Mouse (Mus musculus): Measurements from ENCODE around the gene Tspan9. TPM values are rescaled to one million over a fixed set of nuclear protein-coding genes. Genes with fewer than 3 reads are reported as not detected.

Gene Tspan9
- polyA plus RNA-seq, 1 experiment from 2014 or later, result 141 TPM

GRCm38 (mm10) chr6:128095906-128096305, 47.5 kb downstream of the Tspan9 start:
- 60% methylated on average over 8 of the region's 8 CpGs for WGBS
- no peak for ATAC-seq (ENCODE audit: insufficient number of reproducible peaks, low FRiP score, low TSS enrichment, low read depth)
- no peak overlapping the region for H3K4me2 ChIP-seq
- no peaks in the 10 kb centered on the region for H3K36me3 ChIP-seq
- no peak overlapping the region for H3K4me3 ChIP-seq
- H3K9me3 ChIP-seq, result no peaks in the 10 kb centered on the region
- no peak overlapping the region for H3K27ac ChIP-seq
- H3K27me3 ChIP-seq, result no peaks in the 10 kb centered on the region
- H3K4me1 ChIP-seq, result peaks cover 53% of the 10 kb centered on the region
- H3K9ac ChIP-seq, result no peak overlapping the region

- Histone ChIP-seq H3K4me1 (peaks cover 60% of the 10 kb centered on the region), H3K36me3 (no peaks in the 10 kb centered on the region), H3K27me3 (no peaks in the 10 kb centered on the region), H3K9ac (no peak overlapping the region), H3K27ac (no peak overlapping the region), H3K4me2 (no peak overlapping the region), H3K4me3 (no peak overlapping the region), H3K9me3 (no peaks in the 10 kb centered on the region)
- no peak for ATAC-seq (ENCODE audit: insufficient number of reproducible peaks, low FRiP score, low TSS enrichment, low read depth)
- 83% methylated on average over 10 of the region's 10 CpGs for WGBS
These were observed 48.3 kb downstream of the Tspan9 start for GRCm38 (mm10) chr6:128095131-128095530.

- peak overlapping the region; percentile 47; the same call in 1 of the 2 replicates for H3K27ac ChIP-seq
- H3K4me3 ChIP-seq, result no peak overlapping the region
- no peaks in the 10 kb centered on the region for H3K36me3 ChIP-seq
- peaks cover 62% of the 10 kb centered on the region for H3K4me1 ChIP-seq
- no peaks in the 10 kb centered on the region for H3K9me3 ChIP-seq
- H3K27me3 ChIP-seq, result no peaks in the 10 kb centered on the region
- H3K4me2 ChIP-seq, result no peak overlapping the region
- ATAC-seq (ENCODE audit: insufficient number of reproducible peaks, low FRiP score, low TSS enrichment, low read depth), result no peak
- 76% methylated on average over 15 of the region's 15 CpGs for WGBS
- no peak overlapping the region; the same call in 1 of the 2 replicates for H3K9ac ChIP-seq
These were observed 49.4 kb downstream of the Tspan9 start for GRCm38 (mm10) chr6:128093856-128094628.

GRCm38 (mm10) chr6:128092621-128093020, 50.8 kb downstream of the Tspan9 start:
- H3K27me3 ChIP-seq, result no peaks in the 10 kb centered on the region
- ATAC-seq (ENCODE audit: insufficient number of reproducible peaks, low FRiP score, low TSS enrichment, low read depth), result no peak
- no peak overlapping the region for H3K9ac ChIP-seq
- H3K4me1 ChIP-seq, result peaks cover 73% of the 10 kb centered on the region
- H3K4me3 ChIP-seq, result no peak overlapping the region
- H3K4me2 ChIP-seq, result no peak overlapping the region
- H3K36me3 ChIP-seq, result no peaks in the 10 kb centered on the region
- 89% methylated on average over 5 of the region's 5 CpGs for WGBS
- H3K27ac ChIP-seq, result no peak overlapping the region
- H3K9me3 ChIP-seq, result no peaks in the 10 kb centered on the region

GRCm38 (mm10) chr6:128091833-128092166, 51.6 kb downstream of the Tspan9 start:
- ATAC-seq (ENCODE audit: insufficient number of reproducible peaks, low FRiP score, low TSS enrichment, low read depth), result no peak
- Histone ChIP-seq H3K4me1 (peaks cover 79% of the 10 kb centered on the region), H3K27me3 (no peaks in the 10 kb centered on the region)

GRCm38 (mm10) chr6:128090985-128091832, 52.2 kb downstream of the Tspan9 start:
- Histone ChIP-seq H3K4me3 (no peak overlapping the region), H3K9ac (no peak overlapping the region), H3K4me2 (no peak overlapping the region), H3K36me3 (no peaks in the 10 kb centered on the region), H3K27me3 (no peaks in the 10 kb centered on the region), H3K27ac (peak overlapping the region; percentile 43), H3K9me3 (no peaks in the 10 kb centered on the region), H3K4me1 (peaks cover 81% of the 10 kb centered on the region)
- ATAC-seq (ENCODE audit: insufficient number of reproducible peaks, low FRiP score, low TSS enrichment, low read depth), result no peak
- WGBS, result 22% methylated on average over 6 of the region's 6 CpGs

More at GRCm38 (mm10) chr6:128091833-128092166, 51.6 kb downstream of the Tspan9 start:
- WGBS, result 80% methylated on average over 4 of the region's 4 CpGs
- H3K4me3 ChIP-seq, result no peak overlapping the region
- H3K27ac ChIP-seq, result no peak overlapping the region
- H3K4me2 ChIP-seq, result no peak overlapping the region
- no peak overlapping the region for H3K9ac ChIP-seq
- H3K9me3 ChIP-seq, result no peaks in the 10 kb centered on the region
- no peaks in the 10 kb centered on the region for H3K36me3 ChIP-seq

GRCm38 (mm10) chr6:128089770-128090702, 53.4 kb downstream of the Tspan9 start:
- Histone ChIP-seq H3K4me3 (no peak overlapping the region), H3K27me3 (no peaks in the 10 kb centered on the region), H3K9me3 (no peaks in the 10 kb centered on the region), H3K4me2 (no peak overlapping the region), H3K9ac (no peak overlapping the region), H3K36me3 (no peaks in the 10 kb centered on the region), H3K4me1 (peaks cover 77% of the 10 kb centered on the region), H3K27ac (peak overlapping the region; percentile 89)
- WGBS, result 49% methylated on average over 13 of the region's 13 CpGs
- peak; percentile 74 for ATAC-seq (ENCODE audit: insufficient number of reproducible peaks, low FRiP score, low TSS enrichment, low read depth)

GRCm38 (mm10) chr6:128088746-128089523, 54.5 kb downstream of the Tspan9 start:
- Histone ChIP-seq H3K27me3 (no peaks in the 10 kb centered on the region), H3K9ac (no peak overlapping the region), H3K27ac (peak overlapping the region; percentile 89), H3K4me3 (no peak overlapping the region), H3K4me2 (no peak overlapping the region; the same call in 1 of the 2 replicates), H3K4me1 (peaks cover 75% of the 10 kb centered on the region), H3K9me3 (no peaks in the 10 kb centered on the region), H3K36me3 (no peaks in the 10 kb centered on the region)
- no peak for ATAC-seq (ENCODE audit: insufficient number of reproducible peaks, low FRiP score, low TSS enrichment, low read depth)
- WGBS, result 63% methylated on average over 8 of the region's 8 CpGs

GRCm38 (mm10) chr6:128085488-128086066, 57.8 kb downstream of the Tspan9 start:
- Histone ChIP-seq H3K4me1 (peaks cover 62% of the 10 kb centered on the region), H3K27me3 (no peaks in the 10 kb centered on the region), H3K9me3 (no peaks in the 10 kb centered on the region), H3K4me2 (no peak overlapping the region), H3K4me3 (no peak overlapping the region), H3K9ac (no peak overlapping the region), H3K36me3 (0 out of 2 replicates have a peak, but pooled peaks cover 3% of the 10 kb centered on the region), H3K27ac (no peak overlapping the region)
- no peak for ATAC-seq (ENCODE audit: insufficient number of reproducible peaks, low FRiP score, low TSS enrichment, low read depth)
- WGBS, result 44% methylated on average over 9 of the region's 9 CpGs

- 69% methylated on average over 11 of the region's 11 CpGs for WGBS
- no peak for ATAC-seq (ENCODE audit: insufficient number of reproducible peaks, low FRiP score, low TSS enrichment, low read depth)
- Histone ChIP-seq H3K9me3 (no peaks in the 10 kb centered on the region), H3K36me3 (0 out of 2 replicates have a peak, but pooled peaks cover 3% of the 10 kb centered on the region), H3K27me3 (no peaks in the 10 kb centered on the region), H3K9ac (no peak overlapping the region), H3K27ac (no peak overlapping the region), H3K4me3 (no peak overlapping the region), H3K4me2 (no peak overlapping the region), H3K4me1 (peaks cover 61% of the 10 kb centered on the region)
These were observed 60.1 kb downstream of the Tspan9 start for GRCm38 (mm10) chr6:128083305-128083704.

All from limb, embryonic 15.5 days (tissue).